Mouse (Mus musculus) stomach, postnatal 0 days (tissue): ENCODE results near the gene Cbx7.

Experiments used
- CTCF ChIP-seq: IDR thresholded peaks from 2 replicates; pipeline ENCODE4 v1.5.1; 2016; ENCODE audit warnings: antibody characterized with exemption, low read depth, mild to moderate bottlenecking, moderate library complexity
- EP300 ChIP-seq: optimal IDR thresholded peaks from 2 replicates; pipeline ENCODE3; 2016; ENCODE audit warnings: antibody characterized with exemption

DNA sequence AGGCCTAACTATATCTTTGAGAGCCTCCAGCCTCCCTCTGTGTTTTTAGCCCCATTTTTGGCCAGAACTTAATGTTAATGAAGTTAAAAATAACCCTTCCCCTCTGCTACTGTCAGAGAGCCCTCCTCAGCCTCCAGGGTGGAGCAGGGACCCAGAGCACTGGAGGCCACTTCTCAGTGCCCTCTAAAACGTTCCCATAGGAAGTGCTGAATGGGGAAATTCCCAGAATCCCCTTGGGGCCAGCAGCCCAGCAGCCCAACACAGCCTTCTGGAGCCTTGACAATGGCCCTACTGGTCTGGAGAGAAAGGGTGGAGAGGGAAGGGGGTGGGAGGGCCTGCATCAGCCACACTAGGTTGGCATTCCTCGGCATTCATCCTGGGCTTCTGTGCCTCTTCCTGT, 32.7 kb upstream of the Cbx7 start:
- TF ChIP-seq CTCF = no peak
- no peak for TF ChIP-seq EP300
